Mouse (Mus musculus) kidney, postnatal 14 days (tissue): ENCODE measurements around the gene 3110009E18Rik.

Experiments
- DNase-seq: peaks from one replicate; pipeline ENCODE4 v3.0.0; 2022; ENCODE audit warnings: mixed read lengths

Gene 3110009E18Rik

DNA sequence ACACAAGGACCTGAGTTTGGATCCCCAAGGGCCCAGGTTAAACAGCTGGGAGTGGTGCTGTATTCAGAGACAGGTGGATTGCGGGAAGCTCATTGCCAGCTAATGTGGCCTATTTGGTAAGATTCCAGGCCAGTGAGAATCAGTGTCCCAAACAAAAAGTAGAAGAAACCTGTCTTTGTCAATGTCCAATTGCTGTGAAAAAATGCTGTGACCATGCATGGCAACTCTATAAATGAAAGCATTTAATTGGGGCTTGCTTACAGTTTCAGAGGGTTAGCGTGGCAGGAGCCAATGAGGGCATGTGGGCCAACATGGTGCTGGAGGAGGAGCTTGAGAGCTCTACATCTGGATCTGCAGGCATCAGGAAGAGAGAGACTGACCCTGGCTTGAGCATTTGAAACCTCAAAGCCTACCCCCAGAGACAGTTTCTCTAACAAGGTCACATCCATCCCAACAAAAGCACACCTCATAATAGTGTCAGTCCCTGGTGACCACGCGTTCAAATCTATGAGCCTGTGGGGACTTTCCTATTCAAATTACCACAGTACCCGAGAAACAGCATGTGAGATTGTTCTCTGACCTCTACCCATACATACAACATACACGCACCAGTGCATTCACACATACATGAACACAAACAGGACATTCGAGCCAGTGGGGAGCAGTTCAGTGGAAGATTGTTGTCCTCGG lies 24.7 kb downstream of the 3110009E18Rik start:
- DNase-seq, result no peak

DNA sequence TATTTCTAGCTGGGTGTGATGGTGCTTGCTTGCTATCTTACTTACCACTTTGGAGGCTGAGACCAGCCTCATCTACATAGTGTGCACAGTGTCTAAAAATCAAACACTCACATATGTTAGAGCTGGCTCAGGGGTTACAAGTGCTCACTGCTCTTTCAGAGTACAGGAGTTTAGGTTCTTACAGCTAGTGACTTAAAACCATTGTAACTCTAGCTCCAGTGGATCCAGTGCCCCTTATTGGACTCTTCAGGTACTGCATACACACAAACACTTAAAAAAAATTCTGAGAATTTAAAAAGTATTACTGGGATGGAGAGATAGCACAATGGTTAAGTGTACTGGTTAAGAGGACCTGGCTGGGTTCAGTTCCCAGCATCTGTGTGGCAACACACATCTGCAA lies 26.0 kb downstream of the 3110009E18Rik start:
- DNase-seq, result peak; percentile 13

DNA sequence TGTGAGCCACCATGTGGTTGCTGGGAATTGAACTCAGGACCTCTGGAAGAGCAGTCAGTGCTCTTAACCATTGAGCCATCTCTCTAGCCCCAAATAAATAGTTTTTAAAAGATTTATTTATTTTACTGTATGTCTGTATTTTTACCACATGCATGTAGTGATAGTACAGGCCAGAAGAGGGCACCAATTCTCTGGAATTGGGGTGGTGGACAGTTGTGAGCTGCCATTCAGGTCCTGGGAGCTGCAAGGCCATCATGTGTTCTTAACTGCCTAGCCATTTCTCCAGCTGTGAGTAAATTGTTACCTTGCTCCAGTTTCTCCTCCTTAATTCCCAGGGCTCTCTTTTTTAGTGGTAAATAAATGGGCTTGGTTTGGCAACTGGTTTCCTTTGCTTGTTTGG lies 33.2 kb downstream of the 3110009E18Rik start:
- peak; percentile 45 for DNase-seq

DNA sequence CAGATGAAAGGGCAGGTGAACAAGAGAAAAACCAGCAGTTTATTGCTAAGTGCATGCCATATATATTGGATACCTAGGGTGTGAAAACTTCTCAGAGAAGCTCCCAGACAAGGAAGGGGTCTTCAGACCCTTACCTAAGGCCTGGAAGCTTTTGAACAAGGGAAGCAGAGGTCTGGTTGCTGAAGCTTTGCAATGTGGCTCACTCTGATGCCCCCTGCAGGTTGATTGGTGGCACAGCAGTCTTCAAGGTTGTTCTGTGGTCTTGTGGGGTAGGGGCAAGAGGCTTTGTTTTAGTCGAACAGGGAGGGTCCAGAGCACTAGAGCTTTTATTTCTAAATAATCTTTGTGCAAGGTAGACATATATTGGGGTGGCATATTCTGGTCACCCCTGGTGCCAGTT lies 34.3 kb downstream of the 3110009E18Rik start:
- DNase-seq, result no peak

DNA sequence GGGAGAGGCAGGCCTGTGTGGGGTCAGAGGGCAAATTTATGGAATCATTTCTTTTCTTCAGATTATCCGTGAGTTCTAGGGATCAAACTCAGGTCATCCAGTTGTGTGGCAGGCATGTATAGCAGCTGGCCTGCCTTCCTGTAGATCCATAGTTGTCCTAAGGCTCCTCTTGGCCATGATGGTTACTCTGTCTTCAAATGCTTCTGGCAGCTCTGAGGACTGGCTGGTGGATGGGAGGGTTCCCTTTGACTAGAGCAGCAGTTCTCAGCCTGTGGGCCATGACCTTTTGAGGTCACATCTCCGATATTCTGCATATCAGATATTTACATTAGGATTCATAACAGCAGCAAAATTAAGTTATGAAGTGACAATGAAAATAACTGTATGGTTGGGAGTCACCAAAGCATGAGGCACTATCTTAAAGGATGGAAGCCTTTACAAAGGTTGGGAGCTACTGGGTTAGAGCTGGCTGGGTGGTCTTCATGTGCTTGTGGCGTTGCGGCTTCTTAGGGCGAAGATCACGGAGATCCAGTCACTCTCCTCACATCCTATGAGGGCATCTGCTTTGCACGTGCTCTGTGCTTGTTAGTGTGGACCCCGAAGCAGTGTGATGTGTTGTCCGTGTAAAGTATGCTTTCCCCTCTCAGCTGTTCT lies 37.6 kb downstream of the 3110009E18Rik start:
- DNase-seq, result no peak

DNA sequence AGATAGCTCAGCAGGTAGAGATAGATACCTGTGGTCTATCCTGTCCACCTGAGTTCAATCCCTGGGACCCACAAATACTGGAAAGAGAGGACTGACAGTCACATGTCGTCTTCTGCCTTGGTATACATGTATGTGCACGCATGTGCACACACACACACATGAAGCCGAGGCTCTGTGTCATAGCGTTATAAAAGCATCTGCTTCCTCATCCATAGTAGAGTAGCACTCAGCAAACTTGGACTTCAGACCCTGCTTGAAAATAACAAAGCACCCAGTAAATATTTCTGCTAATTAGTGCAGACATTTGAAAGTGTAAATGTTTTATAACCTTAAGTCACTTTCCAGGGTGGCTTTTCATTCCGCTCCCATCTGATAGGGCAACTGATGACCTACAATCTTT lies 40.5 kb downstream of the 3110009E18Rik start:
- no peak for DNase-seq

DNA sequence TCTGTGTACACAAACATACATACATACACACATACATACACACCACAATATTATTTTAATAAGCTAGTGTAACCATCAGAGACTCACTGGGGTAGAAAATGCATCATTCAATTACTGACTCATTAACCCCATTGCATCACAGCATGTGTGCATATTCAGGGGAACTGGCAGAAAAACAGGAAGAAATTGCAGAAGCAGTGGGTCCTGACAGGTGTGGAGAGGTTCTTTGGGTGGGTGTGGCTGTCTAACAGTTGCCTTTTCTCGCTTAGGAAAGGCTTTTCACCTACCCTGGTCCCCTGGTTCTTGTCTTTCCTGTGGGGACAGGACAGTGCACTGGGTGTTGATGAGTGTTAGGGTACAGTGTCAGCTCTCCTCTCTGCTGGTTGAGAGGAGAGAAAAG lies 41.6 kb downstream of the 3110009E18Rik start:
- DNase-seq, result no peak

DNA sequence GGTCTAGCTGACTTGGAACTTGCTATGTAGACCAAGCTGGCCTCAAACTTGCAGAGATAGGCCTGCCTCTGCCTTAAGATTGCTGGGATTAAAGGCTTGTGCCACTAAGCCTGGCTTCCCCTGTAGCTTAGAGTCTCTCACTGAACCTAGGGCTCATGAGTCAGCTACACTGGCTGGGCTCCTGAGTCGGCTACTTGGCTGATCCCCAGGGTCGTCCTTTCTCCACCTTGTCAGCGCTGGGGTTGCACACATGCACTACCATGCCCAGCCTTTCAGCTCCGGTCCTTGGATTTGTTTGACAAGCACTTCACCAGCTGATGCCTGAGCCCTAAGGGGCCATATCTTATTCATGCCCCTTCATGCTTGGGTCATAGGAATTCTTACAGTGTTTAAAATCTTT lies 47.0 kb downstream of the 3110009E18Rik start:
- no peak for DNase-seq

DNA sequence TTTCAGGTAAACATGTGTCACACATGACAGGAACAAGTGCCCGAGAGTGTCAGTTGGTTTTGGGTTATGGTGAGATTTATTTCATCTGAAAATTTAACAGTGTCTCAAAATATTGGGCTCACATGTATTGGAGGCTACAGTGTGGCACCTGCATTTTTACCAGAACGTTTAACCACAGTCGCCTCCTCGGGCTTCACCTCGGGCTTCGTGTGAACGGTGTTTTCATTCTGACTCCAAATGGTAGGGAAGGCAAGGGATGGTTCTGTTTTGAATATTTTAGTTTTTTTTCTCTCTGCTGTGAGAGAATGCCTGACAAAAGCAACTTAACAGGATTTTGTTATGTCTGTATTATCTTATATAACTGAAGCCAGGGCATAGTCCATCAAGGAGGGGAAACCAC lies 47.7 kb downstream of the 3110009E18Rik start:
- DNase-seq, result no peak

DNA sequence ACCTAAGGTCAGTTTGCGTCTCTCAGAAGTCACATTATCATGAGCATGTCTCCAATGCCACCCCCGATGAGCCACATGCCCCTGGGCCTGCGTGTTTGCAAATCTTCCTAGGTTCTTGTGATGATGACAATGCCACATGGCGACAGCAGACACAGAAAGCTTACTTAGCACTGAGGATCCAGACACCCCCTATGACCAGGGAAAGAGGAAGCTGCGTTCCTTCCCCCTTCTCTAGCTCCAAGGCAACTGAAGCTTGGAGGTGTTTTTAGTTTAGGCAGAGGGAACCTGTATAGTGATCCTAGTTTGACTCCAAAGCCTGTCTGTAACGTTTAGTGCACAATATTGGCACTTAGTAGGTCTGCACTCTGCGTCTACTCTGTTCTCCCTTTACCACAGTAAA lies 49.3 kb downstream of the 3110009E18Rik start:
- DNase-seq, result no peak

DNA sequence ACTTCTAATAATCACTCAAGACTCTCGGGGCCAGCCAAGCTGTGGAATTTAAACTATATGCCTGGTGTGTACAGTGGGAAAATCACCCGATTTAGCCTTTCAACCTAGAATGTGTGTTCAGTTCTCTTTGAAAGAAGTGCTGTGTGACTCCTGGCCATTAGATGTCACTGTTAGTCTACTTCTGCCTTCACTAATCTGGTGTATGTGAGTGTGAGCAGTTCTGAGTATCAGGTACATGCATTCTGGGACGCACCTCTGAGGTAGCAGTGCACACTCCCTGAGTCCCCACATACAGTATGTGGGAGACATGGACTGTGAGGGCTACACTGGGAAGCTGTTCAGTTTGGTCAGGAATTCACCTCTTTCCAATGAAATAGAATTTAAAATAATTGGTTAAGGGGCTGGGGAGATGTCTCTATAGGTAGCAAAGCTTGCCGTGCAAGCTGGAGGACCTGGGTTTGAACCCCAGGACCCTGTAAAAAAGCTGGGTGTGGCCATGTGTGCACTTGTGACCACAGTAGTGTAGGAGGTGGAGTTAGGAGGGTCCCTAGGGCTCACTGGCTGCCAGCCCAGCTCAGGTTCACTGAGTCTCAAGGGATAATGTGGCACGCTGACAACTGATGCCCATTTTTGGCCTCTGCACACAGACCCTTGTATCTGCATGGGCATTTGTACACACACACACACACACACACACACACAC lies 51.0 kb downstream of the 3110009E18Rik start:
- peak; percentile 42 for DNase-seq

DNA sequence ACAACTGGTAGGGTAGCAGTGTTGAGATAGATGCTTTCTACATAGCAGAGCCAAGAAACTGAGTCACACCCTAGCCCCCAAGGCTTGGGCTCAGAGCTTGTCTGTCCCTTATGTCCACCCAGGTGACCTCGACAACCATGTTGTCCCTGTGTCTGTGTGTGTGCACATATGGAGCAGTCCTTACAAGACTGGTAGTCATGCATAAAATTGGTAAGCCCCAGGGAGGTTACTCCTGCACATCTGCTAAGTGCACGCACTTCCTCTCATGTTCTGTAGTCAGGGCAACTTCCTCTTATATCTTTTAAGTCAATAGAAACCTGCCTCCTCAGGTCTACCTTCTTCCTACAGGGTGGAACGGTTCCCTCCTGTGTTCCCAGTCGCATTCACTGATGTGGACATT lies 54.0 kb downstream of the 3110009E18Rik start:
- DNase-seq, result no peak

DNA sequence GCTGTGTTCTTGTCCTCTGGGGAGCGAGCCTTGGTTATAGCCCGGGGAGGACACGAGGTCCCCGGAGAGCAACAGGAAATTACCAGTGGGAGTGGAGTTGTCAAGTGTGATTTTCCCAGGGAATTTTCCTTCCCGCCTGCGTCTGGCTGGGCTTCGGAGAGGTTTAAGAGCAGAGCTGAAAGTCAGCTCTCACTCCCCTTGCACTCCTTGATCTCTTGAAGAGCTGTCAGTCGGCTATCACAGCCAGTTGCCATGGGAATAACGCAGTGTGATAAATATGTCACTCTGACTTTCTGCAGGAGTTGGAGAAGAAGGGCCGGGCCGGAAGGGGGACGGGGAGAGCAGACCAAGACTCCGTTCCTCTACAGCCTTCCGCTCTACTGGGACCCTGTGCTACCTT lies 55.3 kb downstream of the 3110009E18Rik start:
- DNase-seq, result peak; percentile 59

DNA sequence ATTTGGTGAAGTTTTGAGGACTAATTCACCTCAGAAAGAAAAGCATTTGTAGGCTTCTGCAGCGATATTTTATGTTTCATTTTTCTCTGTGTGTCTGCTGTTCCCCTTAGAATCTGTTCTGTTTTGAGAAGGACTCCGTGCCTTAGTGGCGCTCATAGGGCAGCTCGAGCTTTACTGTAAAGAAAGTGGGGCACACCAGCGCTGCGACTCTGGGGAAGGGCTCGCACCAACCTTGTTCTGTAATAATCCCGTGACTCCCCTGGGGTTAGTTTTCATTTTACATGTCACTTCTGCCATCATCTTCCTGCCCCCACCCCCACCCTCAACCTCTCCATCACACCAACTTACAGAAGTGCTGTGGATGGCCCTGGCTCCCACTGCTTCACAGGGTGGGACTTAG lies 56.2 kb downstream of the 3110009E18Rik start:
- DNase-seq, result no peak

DNA sequence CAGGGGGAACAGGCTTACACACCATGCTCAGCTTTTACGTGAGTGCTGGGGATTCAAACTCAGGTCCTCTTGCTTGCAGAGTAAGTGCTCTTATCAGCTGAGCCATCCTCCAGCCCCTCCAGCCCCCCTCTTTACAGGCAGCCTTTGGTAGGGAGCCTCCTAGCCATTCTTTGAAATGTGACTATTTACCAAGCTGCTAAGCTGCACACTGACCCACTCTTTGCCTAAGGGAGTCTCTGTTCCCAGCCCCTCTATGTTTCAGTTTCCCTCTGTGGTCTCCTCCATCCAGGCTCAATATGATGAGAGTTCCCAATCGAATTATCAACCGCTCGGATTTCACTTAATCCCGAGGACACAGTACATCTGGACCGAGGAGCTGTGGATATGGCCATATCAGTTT lies 65.2 kb downstream of the 3110009E18Rik start:
- DNase-seq, result no peak

DNA sequence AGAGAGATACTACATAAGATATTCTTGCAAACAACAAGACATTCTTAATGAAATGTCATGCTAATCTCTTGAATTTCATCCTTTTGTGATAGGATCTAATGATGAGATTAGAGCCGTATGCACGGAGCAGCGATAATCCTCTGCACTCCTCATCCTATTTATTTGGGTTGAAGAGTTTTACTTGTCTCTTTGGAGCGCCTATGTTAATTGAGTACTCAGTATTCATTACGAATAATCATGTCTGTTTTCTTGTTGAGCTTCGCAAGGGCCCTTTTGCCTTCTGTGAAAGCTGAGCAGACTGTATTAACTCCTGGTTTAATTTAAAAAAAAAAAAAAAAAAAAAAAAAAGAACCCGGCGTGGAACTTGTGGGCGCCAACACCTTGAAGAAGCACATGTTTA lies 65.7 kb downstream of the 3110009E18Rik start:
- no peak for DNase-seq

DNA sequence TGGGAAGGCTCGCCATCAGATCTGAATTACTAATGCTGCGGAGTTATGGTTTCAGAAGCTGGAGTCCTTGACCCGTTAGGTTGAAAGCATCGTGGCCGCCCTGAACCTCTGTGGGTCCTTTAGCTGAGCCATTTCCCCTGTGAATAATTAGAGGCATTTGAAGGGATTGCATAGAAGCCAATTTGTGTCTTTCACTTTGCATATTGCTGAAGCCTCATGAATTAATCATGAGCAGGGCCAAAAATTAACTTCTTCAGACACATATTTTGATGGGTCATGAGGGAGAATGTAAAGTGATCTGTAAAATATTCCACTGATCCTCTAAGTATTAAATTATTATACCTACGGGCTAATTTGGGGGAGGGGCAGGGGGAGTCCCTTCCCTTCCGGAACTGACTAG lies 66.1 kb downstream of the 3110009E18Rik start:
- peak; percentile 15 for DNase-seq

DNA sequence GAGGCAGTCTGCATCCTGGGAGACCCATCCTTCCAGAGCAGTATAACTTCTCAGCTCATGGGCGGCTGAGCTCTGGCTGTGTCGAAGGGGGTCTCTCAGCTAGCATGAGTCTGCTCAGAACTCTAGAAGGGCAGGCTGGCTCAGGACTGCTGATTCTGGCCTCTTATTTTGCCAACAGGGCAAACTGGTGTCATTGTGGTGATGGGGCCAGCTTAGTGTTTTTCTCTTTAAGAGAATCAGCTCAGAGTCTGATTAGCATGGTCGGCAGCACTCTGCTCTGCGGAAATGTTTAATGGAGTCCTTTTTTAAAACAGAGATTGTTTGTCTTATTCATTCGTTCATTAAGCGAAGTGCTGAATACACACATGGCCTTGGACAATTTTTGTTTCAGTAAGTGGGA lies 68.2 kb downstream of the 3110009E18Rik start:
- no peak for DNase-seq

DNA sequence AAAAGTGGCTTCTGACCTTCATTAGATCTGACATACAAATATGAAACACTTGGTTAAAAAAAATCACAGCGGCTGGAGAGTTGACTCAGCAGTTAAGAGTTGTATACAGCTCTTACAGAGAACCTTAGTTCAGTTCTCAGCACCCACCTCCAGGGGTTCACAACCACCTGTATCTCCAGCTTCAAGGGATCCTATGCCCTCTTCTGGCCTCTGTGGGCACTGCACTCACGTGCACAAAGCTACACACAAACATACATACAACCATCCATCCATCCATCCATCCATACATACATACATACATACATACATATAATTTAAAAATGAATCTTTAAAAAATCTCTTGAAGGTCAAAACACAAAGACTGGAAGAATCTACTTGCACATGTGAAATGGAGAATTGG lies 69.3 kb downstream of the 3110009E18Rik start:
- DNase-seq, result no peak

DNA sequence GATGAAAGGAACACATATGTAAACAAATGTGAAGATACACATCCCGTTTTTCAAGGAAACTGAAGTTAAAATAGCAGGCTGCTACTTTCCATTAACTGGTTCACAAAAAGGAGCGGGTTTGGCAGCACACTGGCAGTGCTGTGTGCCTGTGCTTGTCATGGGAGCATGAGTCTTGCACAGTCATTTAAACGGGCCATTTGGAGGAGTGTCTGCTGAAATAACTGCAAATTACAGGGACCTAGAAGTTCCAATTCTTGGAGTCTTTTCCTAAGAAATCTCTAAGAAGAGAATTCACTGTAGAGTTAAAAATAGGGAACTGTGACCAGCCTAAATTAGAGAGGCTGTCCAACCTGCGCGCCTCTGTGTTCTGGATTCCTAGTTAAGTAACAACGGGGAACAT lies 70.0 kb downstream of the 3110009E18Rik start:
- no peak for DNase-seq

DNA sequence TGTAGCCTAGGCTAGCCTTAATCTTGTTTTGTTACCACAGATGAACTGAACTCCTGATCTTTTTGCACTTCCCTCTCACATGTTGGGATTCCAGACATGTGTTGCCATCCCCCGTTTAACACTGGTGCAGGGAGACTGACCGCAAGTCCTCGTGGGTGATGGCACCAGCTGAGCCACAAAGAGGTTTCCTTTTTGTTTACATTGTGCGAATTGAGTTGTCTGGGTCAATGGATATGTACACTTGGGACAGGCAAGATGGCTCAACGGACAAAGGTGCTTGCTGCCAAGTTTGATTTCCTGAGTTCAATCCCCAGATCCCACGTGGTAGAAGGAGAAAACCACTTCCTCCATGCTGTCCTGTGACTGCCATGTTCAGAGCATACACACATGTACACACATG lies 71.3 kb downstream of the 3110009E18Rik start:
- no peak for DNase-seq

DNA sequence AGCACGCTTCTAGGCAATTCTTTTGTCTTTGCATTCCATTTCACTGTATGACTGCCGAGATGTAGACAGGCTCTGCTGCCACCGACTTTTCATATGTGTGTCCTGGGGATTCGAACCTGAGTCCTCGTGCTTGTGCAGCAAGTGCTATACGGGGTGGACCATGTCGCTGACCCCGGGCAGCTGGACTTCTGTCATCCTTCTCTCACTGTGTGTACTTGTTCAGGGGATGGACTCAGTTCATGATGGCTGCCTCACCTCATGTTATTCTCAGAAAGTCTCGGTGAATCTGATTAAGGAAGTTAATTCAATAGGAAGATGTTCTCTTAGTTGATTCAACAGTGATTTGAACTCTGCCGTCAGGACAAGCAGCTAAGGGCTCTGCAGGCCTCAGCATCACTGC lies 72.6 kb downstream of the 3110009E18Rik start:
- no peak for DNase-seq

DNA sequence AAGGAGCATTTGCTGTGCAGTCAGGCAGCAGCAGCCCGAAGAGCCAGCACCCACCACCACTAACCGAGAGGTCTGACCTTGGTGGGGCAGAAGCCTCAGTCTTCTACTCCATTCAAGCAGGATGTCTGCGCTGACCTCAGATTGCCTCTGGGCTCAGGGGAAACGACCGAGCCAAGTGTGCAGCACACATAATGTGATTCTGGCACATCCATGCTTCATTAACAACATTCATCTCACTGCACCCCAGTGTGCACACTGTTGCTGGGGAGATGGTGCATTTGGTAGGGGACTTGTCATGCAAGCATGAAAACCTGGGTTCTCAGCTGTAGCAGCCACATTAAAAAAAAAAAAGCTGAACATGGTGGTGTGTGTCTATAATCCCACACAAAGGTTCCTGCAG lies 75.0 kb downstream of the 3110009E18Rik start:
- DNase-seq, result no peak

DNA sequence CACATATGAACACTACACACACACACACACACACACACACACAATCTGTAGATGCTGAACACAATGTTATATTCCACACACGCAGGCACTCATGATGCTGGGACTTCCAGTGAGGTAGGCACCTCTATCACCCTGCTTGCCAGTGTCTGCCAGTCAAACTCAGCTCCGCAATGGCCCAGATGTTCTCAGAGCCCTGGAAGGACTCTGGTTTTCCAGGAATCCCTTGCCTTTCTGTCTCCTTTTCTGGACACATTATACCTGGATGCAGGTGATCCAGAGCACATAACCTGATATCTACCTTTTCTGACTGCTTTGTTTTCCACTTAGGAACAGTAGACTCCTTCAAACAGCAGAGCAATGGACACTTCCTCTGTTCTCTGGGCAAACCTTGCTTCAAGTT lies 75.7 kb downstream of the 3110009E18Rik start:
- no peak for DNase-seq
